Mouse (Mus musculus): ENCODE measurements around the gene Sun3. TPM values are rescaled to one million over a fixed set of nuclear protein-coding genes. Genes with fewer than 3 reads are reported as not detected.

Gene Sun3
- polyA plus RNA-seq, 1 experiment = not detected

- H3K79me2 ChIP-seq (ENCODE audit: control insufficient read depth, insufficient read depth) = no peaks in the 10 kb centered on the region
- TF ChIP-seq MYOD1 (IDR thresholded peaks at IDR 0.05; ENCODE audit: control insufficient read depth in 1 of 3, insufficient read length in 2 of 3, low read depth in 2 of 3) (no peak), USF1 (IDR thresholded peaks at IDR 0.05; ENCODE audit: low read depth) (no peak), POLR2AphosphoS2 (IDR thresholded peaks at IDR 0.05; ENCODE audit: insufficient read length, low read depth) (no peak), POLR2A (IDR thresholded peaks at IDR 0.05; ENCODE audit: insufficient read length, low read depth) (no peak), TCF12 (IDR thresholded peaks at IDR 0.05; ENCODE audit: insufficient read depth, poor library complexity, severe bottlenecking) (no peak), E2F4 (IDR thresholded peaks at IDR 0.05; ENCODE audit: insufficient read depth) (no peak), REST (IDR thresholded peaks at IDR 0.05; ENCODE audit: insufficient read depth, insufficient read length) (no peak), MYOG (IDR thresholded peaks at IDR 0.05; ENCODE audit: control insufficient read depth in 1 of 3, insufficient read depth in 1 of 3, insufficient read length in 2 of 3, low read depth in 2 of 3) (no peak), TCF3 (IDR thresholded peaks at IDR 0.05; ENCODE audit: insufficient read length, low read depth) (no peak), CEBPB (IDR thresholded peaks at IDR 0.05; ENCODE audit: insufficient read depth, poor library complexity, severe bottlenecking) (no peak), SRF (IDR thresholded peaks at IDR 0.05; ENCODE audit: control insufficient read depth, insufficient read length, low read depth) (no peak), MAX (IDR thresholded peaks at IDR 0.05; ENCODE audit: low read depth) (no peak)
- H3K27me3 ChIP-seq (ENCODE audit: control insufficient read depth, insufficient read depth, insufficient read length) = no peaks in the 10 kb centered on the region
- H3ac ChIP-seq (ENCODE audit: control insufficient read depth, insufficient read length) = no peak overlapping the region
- no peaks in the 10 kb centered on the region for H3K36me3 ChIP-seq (ENCODE audit: control insufficient read depth, insufficient read depth)
- no peak overlapping the region for H3K4me2 ChIP-seq (ENCODE audit: low read depth)
- H3K4me3 ChIP-seq = no peak overlapping the region
Observed at GRCm38 (mm10) chr11:9018491-9019267, 30.1 kb downstream of the Sun3 start.

GRCm38 (mm10) chr11:9014740-9015139 is 34.1 kb downstream of the Sun3 start:
- no peaks in the 10 kb centered on the region for H3K36me3 ChIP-seq (ENCODE audit: control insufficient read depth, insufficient read depth)
- no peaks in the 10 kb centered on the region for H3K79me2 ChIP-seq (ENCODE audit: control insufficient read depth, insufficient read depth)

DNA sequence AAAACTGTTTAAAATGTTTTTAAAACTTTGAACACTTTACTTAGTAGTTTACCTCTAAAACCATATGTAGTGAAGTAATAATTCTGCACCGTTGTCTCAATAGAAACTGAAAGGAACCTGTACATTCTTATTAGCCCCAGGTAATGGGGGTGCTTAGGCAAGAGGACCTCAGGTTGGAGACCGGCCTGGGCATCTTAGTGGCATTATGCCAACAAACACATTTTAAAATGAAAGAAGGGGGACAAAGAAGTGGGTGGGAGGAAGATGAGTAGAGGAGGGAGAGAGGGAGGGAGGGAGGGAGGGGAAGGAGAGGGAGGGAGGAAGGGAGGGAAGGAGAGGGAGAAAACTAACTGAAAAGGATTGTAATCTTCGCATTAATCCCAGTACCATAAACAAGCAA is 37.4 kb downstream of the Sun3 start:
- no peaks in the 10 kb centered on the region for H3K27me3 ChIP-seq (ENCODE audit: control insufficient read depth, insufficient read depth, insufficient read length)
- no peaks in the 10 kb centered on the region for H3K79me2 ChIP-seq (ENCODE audit: control insufficient read depth, insufficient read depth)
- TF ChIP-seq MAX (IDR thresholded peaks at IDR 0.05; ENCODE audit: low read depth) (no peak), USF1 (IDR thresholded peaks at IDR 0.05; ENCODE audit: low read depth) (no peak), MYOG (IDR thresholded peaks at IDR 0.05; ENCODE audit: control insufficient read depth in 1 of 3, insufficient read depth in 1 of 3, insufficient read length in 2 of 3, low read depth in 2 of 3) (no peak), TCF3 (IDR thresholded peaks at IDR 0.05; ENCODE audit: insufficient read length, low read depth) (no peak), CEBPB (IDR thresholded peaks at IDR 0.05; ENCODE audit: insufficient read depth, poor library complexity, severe bottlenecking) (no peak)
- peak overlapping the region; percentile 58 for H3ac ChIP-seq (ENCODE audit: control insufficient read depth, insufficient read length)
- H3K4me3 ChIP-seq = peak overlapping the region; percentile 85
- H3K4me2 ChIP-seq (ENCODE audit: low read depth) = peak overlapping the region; percentile 83
- peaks cover under 1% of the 10 kb centered on the region for H3K36me3 ChIP-seq (ENCODE audit: control insufficient read depth, insufficient read depth)

More at GRCm38 (mm10) chr11:9014740-9015139, 34.1 kb downstream of the Sun3 start:
- Histone ChIP-seq H3K4me2 (ENCODE audit: low read depth) (no peak overlapping the region), H3K27me3 (ENCODE audit: control insufficient read depth, insufficient read depth, insufficient read length) (no peaks in the 10 kb centered on the region), H3K4me3 (no peak overlapping the region), H3ac (ENCODE audit: control insufficient read depth, insufficient read length) (no peak overlapping the region)
- TF ChIP-seq E2F4 (IDR thresholded peaks at IDR 0.05; ENCODE audit: insufficient read depth) = no peak
- TF ChIP-seq POLR2A (IDR thresholded peaks at IDR 0.05; ENCODE audit: insufficient read length, low read depth) = no peak
- no peak for TF ChIP-seq SRF (IDR thresholded peaks at IDR 0.05; ENCODE audit: control insufficient read depth, insufficient read length, low read depth)
- no peak for TF ChIP-seq MYOG (IDR thresholded peaks at IDR 0.05; ENCODE audit: control insufficient read depth in 1 of 3, insufficient read depth in 1 of 3, insufficient read length in 2 of 3, low read depth in 2 of 3)
- TF ChIP-seq POLR2AphosphoS2 (IDR thresholded peaks at IDR 0.05; ENCODE audit: insufficient read length, low read depth) = no peak
- TF ChIP-seq TCF3 (IDR thresholded peaks at IDR 0.05; ENCODE audit: insufficient read length, low read depth) = no peak
- no peak for TF ChIP-seq REST (IDR thresholded peaks at IDR 0.05; ENCODE audit: insufficient read depth, insufficient read length)
- no peak for TF ChIP-seq TCF12 (IDR thresholded peaks at IDR 0.05; ENCODE audit: insufficient read depth, poor library complexity, severe bottlenecking)
- TF ChIP-seq USF1 (IDR thresholded peaks at IDR 0.05; ENCODE audit: low read depth) = no peak
- no peak for TF ChIP-seq MAX (IDR thresholded peaks at IDR 0.05; ENCODE audit: low read depth)
- TF ChIP-seq MYOD1 (IDR thresholded peaks at IDR 0.05; ENCODE audit: control insufficient read depth in 1 of 3, insufficient read length in 2 of 3, low read depth in 2 of 3) = no peak
- no peak for TF ChIP-seq CEBPB (IDR thresholded peaks at IDR 0.05; ENCODE audit: insufficient read depth, poor library complexity, severe bottlenecking)

DNA sequence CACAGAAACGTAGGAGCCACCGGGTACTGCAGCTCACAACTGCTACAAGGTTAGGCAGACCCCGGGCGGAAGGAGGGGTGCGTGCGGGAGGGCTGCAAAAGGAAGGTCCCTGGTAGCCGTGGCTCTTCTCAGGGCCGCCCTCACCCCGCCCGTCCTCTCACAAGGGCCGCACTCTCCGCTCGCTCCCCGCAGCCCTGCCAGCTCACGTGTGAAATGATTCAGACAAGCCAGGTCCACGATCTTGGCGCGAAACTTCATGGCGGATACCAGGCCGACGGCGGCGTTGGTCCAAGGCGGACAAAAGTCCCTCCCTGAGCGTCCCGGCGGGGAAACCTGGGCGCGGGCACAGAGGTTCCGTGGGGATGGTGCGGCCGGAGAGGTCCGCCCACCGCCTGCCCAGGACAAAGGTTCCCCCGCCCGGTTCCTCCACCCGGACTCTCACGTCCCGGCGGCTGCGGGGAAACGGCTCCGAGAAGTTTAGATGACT is 37.9 kb downstream of the Sun3 start, which contains the start of gene Hus1:
Hus1 (minus strand) TSS at position 339 of the 487 bp plus-strand sequence.
- no peaks in the 10 kb centered on the region for H3K79me2 ChIP-seq (ENCODE audit: control insufficient read depth, insufficient read depth)
- H3K4me3 ChIP-seq = peak within 1 kb of the TSS; percentile 85
- peaks cover 5% of the 10 kb centered on the region for H3K36me3 ChIP-seq (ENCODE audit: control insufficient read depth, insufficient read depth)
- TF ChIP-seq MYOD1 (IDR thresholded peaks at IDR 0.05; ENCODE audit: control insufficient read depth in 1 of 3, insufficient read length in 2 of 3, low read depth in 2 of 3) (no peak), MYOG (IDR thresholded peaks at IDR 0.05; ENCODE audit: control insufficient read depth in 1 of 3, insufficient read depth in 1 of 3, insufficient read length in 2 of 3, low read depth in 2 of 3) (peak in 2 of 3 experiments; percentile 10 to 55), REST (IDR thresholded peaks at IDR 0.05; ENCODE audit: insufficient read depth, insufficient read length) (no peak), POLR2A (IDR thresholded peaks at IDR 0.05; ENCODE audit: insufficient read length, low read depth) (peak; percentile 90), CEBPB (IDR thresholded peaks at IDR 0.05; ENCODE audit: insufficient read depth, poor library complexity, severe bottlenecking) (no peak), POLR2AphosphoS2 (IDR thresholded peaks at IDR 0.05; ENCODE audit: insufficient read length, low read depth) (peak; percentile 81), TCF3 (IDR thresholded peaks at IDR 0.05; ENCODE audit: insufficient read length, low read depth) (no peak), E2F4 (IDR thresholded peaks at IDR 0.05; ENCODE audit: insufficient read depth) (peak; percentile 41), SRF (IDR thresholded peaks at IDR 0.05; ENCODE audit: control insufficient read depth, insufficient read length, low read depth) (no peak)
- H3K27me3 ChIP-seq (ENCODE audit: control insufficient read depth, insufficient read depth, insufficient read length) = no peaks in the 10 kb centered on the region
- H3K4me2 ChIP-seq (ENCODE audit: low read depth) = peak within 1 kb of the TSS; percentile 98
- peak within 1 kb of the TSS; percentile 58 for H3ac ChIP-seq (ENCODE audit: control insufficient read depth, insufficient read length)

All from myocyte (in vitro differentiated cells).